Mouse (Mus musculus) G1E (cell line): ENCODE measurements around the gene Olfr610. TPM values are rescaled to one million over a fixed set of nuclear protein-coding genes. Genes with fewer than 3 reads are reported as not detected.
"Not testable (repeated sequence)": the region's sequence is repeated elsewhere in the genome, so short reads cannot be mapped to it uniquely, and the experiment has no call there.

Experiments used
- ATAC-seq: 2 replicates; pipeline ENCODE4 v1.8.0; 2016; ENCODE audit warnings: mild to moderate bottlenecking; ENCODE audit not compliant: insufficient number of reproducible peaks, poor library complexity, low FRiP score, severe bottlenecking; ENCODE audit errors: extremely low read depth
- DNase-seq: peaks from one replicate; pipeline ENCODE4 v3.0.0; 2012; ENCODE audit warnings: low spot score
- H3K27me3 ChIP-seq: 2 replicates; pipeline ENCODE4 v1.6.1; 2012; ENCODE audit warnings: mild to moderate bottlenecking, low read length, inconsistent platforms; ENCODE audit not compliant: insufficient read depth
- H3K36me3 ChIP-seq: replicated peaks from 2 replicates; pipeline ENCODE3; 2012; ENCODE audit warnings: mild to moderate bottlenecking, inconsistent platforms
- H3K4me1 ChIP-seq: 2 replicates; pipeline ENCODE4 v1.6.1; 2012; ENCODE audit warnings: low read depth, low read length, inconsistent platforms, mixed read lengths; ENCODE audit not compliant: insufficient read depth
- H3K4me3 ChIP-seq: 2 replicates; pipeline ENCODE4 v1.5.1; 2012; ENCODE audit warnings: low read depth, mild to moderate bottlenecking, inconsistent platforms, low read length, moderate library complexity, mixed read lengths
- H3K9me3 ChIP-seq: replicated peaks from 2 replicates; pipeline ENCODE4 v1.6.1; 2012; ENCODE audit warnings: inconsistent platforms
- CTCF ChIP-seq: IDR thresholded peaks from 2 replicates; pipeline ENCODE4 v1.5.1; 2012; ENCODE audit warnings: low read depth, low read length, inconsistent platforms, mixed read lengths
- GATA1 ChIP-seq: IDR thresholded peaks from 2 replicates; pipeline ENCODE4 v1.6.1; 2012; ENCODE audit warnings: borderline replicate concordance, low read length, inconsistent platforms, mixed read lengths
- GATA2 ChIP-seq: IDR thresholded peaks from 2 replicates; pipeline ENCODE4 v1.6.1; 2012; ENCODE audit warnings: low read depth, low read length, inconsistent platforms, borderline replicate concordance
- POLR2AphosphoS5 ChIP-seq: IDR thresholded peaks from 2 replicates; pipeline ENCODE4 v1.6.1; 2012; ENCODE audit warnings: low read depth, low read length, inconsistent platforms; ENCODE audit not compliant: insufficient replicate concordance
- TAL1 ChIP-seq: conservative IDR thresholded peaks from 2 replicates; pipeline ENCODE4 v1.6.1; 2012; ENCODE audit warnings: low read depth, low read length, inconsistent platforms, mixed read lengths
- polyA plus RNA-seq: library from polyadenylated mRNA; stranded (reverse); fragments of >175 nt; gene quantifications from 2 replicates; pipeline ENCODE4 v1.2.3, GENCODE M21; 2012
- total RNA-seq, 2 experiments: library from RNA; stranded (forward) in 1 of 2; stranded (reverse) in 1 of 2; fragments of 200-1000 nt in 1 of 2; fragments of >200 nt in 1 of 2; fragmentation: Nextera tagmentation in 1 of 2; gene quantifications; 2 replicates each; pipeline ENCODE4 v1.2.3; 2014 to 2017

Gene Olfr610
- not detected in 2 replicates for total RNA-seq (2014; fragmentation: Nextera tagmentation)
- 0.11 and 0.12 TPM in 2 replicates for total RNA-seq (2017)
- polyA plus RNA-seq = not detected in 2 replicates

DNA sequence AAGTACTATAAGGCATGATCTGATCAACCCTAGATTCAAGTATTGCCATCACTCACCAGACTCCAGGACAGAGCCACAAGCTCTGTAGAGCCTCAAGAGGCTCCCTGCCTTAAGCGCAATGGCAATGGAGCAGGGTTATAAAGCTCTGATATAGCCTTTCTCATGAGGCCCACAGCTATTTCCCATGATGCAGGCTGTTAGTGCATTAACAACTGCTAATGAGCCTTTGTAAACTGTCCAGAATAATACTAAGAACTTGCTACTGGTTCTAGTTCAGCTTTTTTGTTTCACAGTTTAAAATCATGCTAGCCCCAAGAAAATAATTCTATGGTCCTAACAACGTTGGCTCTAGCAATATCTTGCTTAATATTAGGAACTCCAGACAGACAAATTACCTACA lies at the start of gene Olfr610:
Gene Olfr610, minus strand, starts transcription at position 101 of the 400 bp plus-strand sequence.
- no peak for TF ChIP-seq TAL1
- no peak for TF ChIP-seq CTCF
- no peak for TF ChIP-seq POLR2AphosphoS5
- no peak for TF ChIP-seq GATA1
- TF ChIP-seq GATA2 = no peak
- ATAC-seq = no peak
- DNase-seq = no peak

GRCm38 (mm10) chr7:103555779-103556178 lies 43.9 kb upstream of the Olfr610 start, which contains the start of gene Olfr615:
Gene Olfr615, plus strand, starts transcription at chr7:103556079.
- H3K9me3 ChIP-seq = no peaks in the 10 kb centered on the region
- ATAC-seq (no peak), DNase-seq (no peak)
- H3K27me3 ChIP-seq = no peaks in the 10 kb centered on the region
- H3K36me3 ChIP-seq = no peaks in the 10 kb centered on the region
- TF ChIP-seq TAL1 = no peak
- TF ChIP-seq CTCF = no peak
- no peak for TF ChIP-seq GATA2
- TF ChIP-seq GATA1 = no peak
- TF ChIP-seq POLR2AphosphoS5 = no peak
- no peak within 1 kb of the TSS for H3K4me3 ChIP-seq
- H3K4me1 ChIP-seq = no peaks in the 10 kb centered on the region

More for the DNA sequence above, at the start of gene Olfr610:
- Histone ChIP-seq H3K27me3 (no peaks in the 10 kb centered on the region), H3K4me3 (no peak within 1 kb of the TSS), H3K4me1 (no peaks in the 10 kb centered on the region), H3K9me3 (no peaks in the 10 kb centered on the region), H3K36me3 (no peaks in the 10 kb centered on the region)

DNA sequence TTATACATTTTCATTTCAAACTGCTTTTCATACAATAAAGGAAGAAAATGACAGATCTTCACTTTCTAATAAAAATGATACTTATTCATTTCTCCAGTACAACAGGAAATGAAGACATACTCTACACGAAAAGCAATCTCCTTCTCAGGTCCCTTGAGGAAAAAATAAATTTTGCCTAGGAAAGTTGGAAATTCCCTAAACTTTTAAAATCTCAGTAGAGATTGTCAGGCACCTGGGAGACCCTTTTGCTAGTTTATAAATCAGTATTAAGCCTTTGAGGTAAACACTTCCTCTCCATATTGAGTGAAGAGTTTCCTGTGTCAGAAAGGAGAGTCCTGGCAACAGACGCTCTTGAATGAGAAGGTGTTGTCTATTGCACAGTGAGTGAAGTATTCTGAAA lies 35.9 kb upstream of the Olfr610 start, which contains the start of gene Olfr613:
Gene Olfr613, plus strand, starts transcription at position 301 of the 400 bp plus-strand sequence.
- H3K36me3 ChIP-seq = no peaks in the 10 kb centered on the region
- no peak for DNase-seq
- H3K9me3 ChIP-seq = no peaks in the 10 kb centered on the region
- TF ChIP-seq CTCF = no peak
- no peak for TF ChIP-seq POLR2AphosphoS5
- no peak for TF ChIP-seq TAL1
- no peak for TF ChIP-seq GATA1
- no peak for TF ChIP-seq GATA2
- H3K27me3 ChIP-seq = no peaks in the 10 kb centered on the region
- no peak within 1 kb of the TSS for H3K4me3 ChIP-seq
- ATAC-seq = no peak
- H3K4me1 ChIP-seq = no peaks in the 10 kb centered on the region

GRCm38 (mm10) chr7:103542617-103543016 lies 30.7 kb upstream of the Olfr610 start, which contains the start of gene Olfr612:
Gene Olfr612, minus strand, starts transcription at chr7:103542717.
- not testable (repeated sequence) for H3K9me3 ChIP-seq, H3K4me3 ChIP-seq, H3K27me3 ChIP-seq, H3K36me3 ChIP-seq, H3K4me1 ChIP-seq, ATAC-seq, DNase-seq

DNA sequence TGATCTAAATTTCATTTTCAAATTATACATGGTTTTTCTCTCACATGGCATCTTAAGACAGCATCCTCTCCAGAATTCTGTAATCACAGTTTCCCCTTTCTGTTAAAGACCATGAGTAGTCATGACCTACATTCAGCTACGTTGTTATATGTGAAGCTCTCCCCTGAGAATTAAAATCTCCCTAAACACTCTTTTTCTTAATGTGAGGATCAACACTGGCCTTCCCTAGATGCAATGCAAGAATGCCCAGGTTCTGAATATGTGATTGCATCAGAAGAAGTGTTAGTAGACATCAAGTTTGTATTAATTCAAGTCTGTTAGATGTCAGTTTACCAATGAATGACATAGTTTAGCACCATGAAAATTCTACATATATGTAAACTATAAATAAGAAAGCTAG lies 8.8 kb upstream of the Olfr610 start, which contains the start of gene Olfr611:
Gene Olfr611, minus strand, starts transcription at position 101 of the 400 bp plus-strand sequence.
- not testable (repeated sequence) for H3K4me3 ChIP-seq, H3K36me3 ChIP-seq, ATAC-seq, DNase-seq, H3K9me3 ChIP-seq, H3K4me1 ChIP-seq, H3K27me3 ChIP-seq

- Histone ChIP-seq H3K9me3 (no peaks in the 10 kb centered on the region), H3K36me3 (no peaks in the 10 kb centered on the region), H3K4me1 (no peaks in the 10 kb centered on the region), H3K27me3 (no peaks in the 10 kb centered on the region), H3K4me3 (no peak within 1 kb of the TSS)
- TF ChIP-seq GATA1 = no peak
- no peak for TF ChIP-seq POLR2AphosphoS5
- no peak for TF ChIP-seq CTCF
- TF ChIP-seq GATA2 = no peak
- no peak for TF ChIP-seq TAL1
- DNase-seq = no peak
- no peak for ATAC-seq
Measured at GRCm38 (mm10) chr7:103497962-103498361, 14.0 kb downstream of the Olfr610 start, which contains the start of gene Olfr609. Gene Olfr609, minus strand, starts transcription at chr7:103498062.

DNA sequence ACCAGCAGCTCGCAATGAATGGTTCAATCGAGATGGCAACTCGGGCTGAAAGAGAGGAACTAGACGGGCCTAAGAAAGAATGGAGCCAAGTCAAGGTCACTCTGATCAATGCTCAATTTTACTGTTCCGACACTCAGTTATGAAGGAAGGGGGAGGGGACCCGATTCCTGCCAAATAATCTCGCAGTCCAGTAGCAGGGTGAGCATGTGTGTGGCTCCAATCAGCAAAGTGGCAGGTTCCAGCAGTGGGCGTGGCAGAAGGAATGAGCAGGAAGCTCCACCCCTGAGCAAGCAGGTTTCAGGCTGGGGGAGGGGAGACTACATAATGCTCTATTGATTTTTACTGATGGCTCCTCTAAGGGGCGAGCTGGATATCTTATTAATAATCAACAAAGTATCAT lies 34.8 kb downstream of the Olfr610 start:
- DNase-seq, H3K4me1 ChIP-seq, H3K4me3 ChIP-seq, ATAC-seq, H3K9me3 ChIP-seq, H3K36me3 ChIP-seq, H3K27me3 ChIP-seq: not testable (repeated sequence)
